Mouse (Mus musculus) liver, embryonic 14.5 days (tissue): Measurements from ENCODE around the gene Faxc. TPM values are rescaled to one million over a fixed set of nuclear protein-coding genes. Genes with fewer than 3 reads are reported as not detected.

Experiments used
- ATAC-seq: fragments of 200-750 bp; cut with Nextera tagmentation; 2 replicates; pipeline ENCODE4 v1.8.0; 2017; ENCODE audit warnings: moderate number of reproducible peaks, mild to moderate bottlenecking, moderate library complexity; ENCODE audit not compliant: insufficient read depth
- DNase-seq, 3 experiments: peaks; one replicate each; pipeline ENCODE4 v3.0.0-alpha.2; 2012 to 2013; ENCODE audit warnings: low read depth in 3 of 3, low spot score in 3 of 3
- H3K27ac ChIP-seq: fragments of 300-500 bp; sonication (generic); 2 replicates; pipeline ENCODE4 v1.5.1; 2014; ENCODE audit warnings: moderate library complexity, mild to moderate bottlenecking, control low read depth, inconsistent platforms
- H3K27me3 ChIP-seq: fragments of 300-500 bp; sonication (generic); 2 replicates; pipeline ENCODE4 v1.6.1; 2014; ENCODE audit warnings: mild to moderate bottlenecking, low read length, moderate library complexity; ENCODE audit not compliant: control insufficient read depth, insufficient read depth
- H3K36me3 ChIP-seq: fragments of 300-500 bp; sonication (generic); replicated peaks from 2 replicates; pipeline ENCODE4 v1.6.1; 2014; ENCODE audit warnings: low read depth; ENCODE audit not compliant: control insufficient read depth, insufficient read depth
- H3K4me1 ChIP-seq, 2 experiments: fragments of 200-500 bp in 1 of 2; fragments of 300-500 bp in 1 of 2; sonication (generic) in 1 of 2; replicated peaks; 2 replicates each; pipeline ENCODE4 v1.6.1; 2012 to 2014; ENCODE audit warnings: antibody characterized with exemption in 1 of 2, inconsistent platforms in 1 of 2, low read length in 1 of 2; ENCODE audit not compliant: control insufficient read depth in 2 of 2, insufficient read depth in 2 of 2
- H3K4me2 ChIP-seq: fragments of 300-500 bp; sonication (generic); 2 replicates; pipeline ENCODE4 v1.6.1; 2014; ENCODE audit warnings: low read depth, mild to moderate bottlenecking, control low read depth, moderate library complexity
- H3K4me3 ChIP-seq, 2 experiments: fragments of 200-500 bp in 1 of 2; fragments of 300-500 bp in 1 of 2; sonication (generic) in 1 of 2; 2 replicates each; pipeline ENCODE4 v1.5.1; 2012 to 2014; ENCODE audit warnings: low read depth in 2 of 2, low read length in 2 of 2, mild to moderate bottlenecking in 2 of 2, control low read depth in 1 of 2, inconsistent platforms in 1 of 2, moderate library complexity in 1 of 2; ENCODE audit not compliant: insufficient read depth in 1 of 2
- H3K9ac ChIP-seq: fragments of 300-500 bp; sonication (generic); replicated peaks from 2 replicates; pipeline ENCODE4 v1.6.1; 2014; ENCODE audit warnings: mild to moderate bottlenecking, control low read depth, moderate library complexity
- H3K9me3 ChIP-seq: fragments of 300-500 bp; sonication (generic); 2 replicates; pipeline ENCODE4 v1.6.1; 2016; ENCODE audit warnings: low read length, mixed read lengths; ENCODE audit not compliant: control insufficient read depth
- CTCF ChIP-seq: IDR thresholded peaks from 2 replicates; pipeline ENCODE4 v1.5.1; 2016; ENCODE audit warnings: antibody characterized with exemption, low read depth, control low read depth
- EP300 ChIP-seq: IDR thresholded peaks from 2 replicates; pipeline ENCODE4 v1.6.1; 2016; ENCODE audit warnings: antibody characterized with exemption, low read depth
- WGBS: fragments of 180-500 bp; shearing (Covaris S2); extraction: QIAGEN DNeasy Blood & Tissue Kit; methylation state at CpG from one replicate; pipeline ENCODE4 v1.1.7; 2014; ENCODE audit not compliant: insufficient replicate concordance; 5-methylcytosine and 5-hydroxymethylcytosine counted together
- polyA plus RNA-seq, 2 experiments: library from polyadenylated mRNA; depleted of rRNA in 1 of 2; stranded (reverse) in 1 of 2; unstranded in 1 of 2; fragments of >200 nt; fragmentation: Nextera tagmentation in 1 of 2; extraction: Ambion mirVana in 1 of 2; gene quantifications; 2 replicates each; pipeline versions ENCODE4 v1.2.1 to v1.2.3; 2012 to 2014

Gene Faxc
- polyA plus RNA-seq, 2 experiments: 0.07 TPM; not detected in 1

DNA sequence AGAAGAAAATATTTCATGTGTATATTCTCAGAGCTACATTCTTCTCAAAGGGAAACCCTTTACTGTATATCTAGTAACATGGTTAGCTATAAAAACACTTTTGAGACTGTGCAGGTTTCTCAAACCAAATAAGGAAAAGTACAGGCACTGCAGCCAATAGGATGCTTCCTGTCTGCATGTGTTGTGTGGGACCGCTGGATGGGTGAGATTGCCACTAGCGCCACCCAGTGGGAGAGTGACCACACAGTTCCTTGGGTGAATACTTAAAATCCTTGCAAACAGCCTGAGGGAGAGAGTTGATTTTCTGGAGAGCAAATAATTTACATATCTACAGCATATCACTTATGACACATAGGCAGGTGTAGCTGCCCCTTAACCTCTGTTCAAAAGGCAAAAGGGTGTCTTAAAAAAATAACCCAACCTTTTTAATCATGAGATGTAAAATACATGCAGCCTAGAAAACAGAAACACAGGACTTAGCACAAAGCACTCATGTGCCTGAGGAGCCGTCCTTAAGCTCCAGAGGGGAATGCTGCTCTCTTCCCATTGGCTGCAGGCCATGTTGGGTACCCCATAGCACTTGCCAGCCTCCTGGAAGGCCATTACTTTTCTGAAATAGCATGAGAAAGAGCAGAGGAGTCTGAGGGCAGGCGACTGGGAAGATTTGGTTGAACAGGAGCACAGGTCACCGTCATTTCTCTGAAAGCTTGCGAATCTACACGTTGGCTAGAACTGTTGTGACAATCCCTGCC lies 26.6 kb downstream of the Faxc start:
- Histone ChIP-seq H3K4me3 (no peak overlapping the region), H3K4me2 (no peak overlapping the region), H3K36me3 (no peaks in the 10 kb centered on the region), H3K27ac (no peak overlapping the region), H3K9me3 (no peaks in the 10 kb centered on the region), H3K9ac (no peak overlapping the region), H3K27me3 (no peaks in the 10 kb centered on the region), H3K4me1 (no peaks in the 10 kb centered on the region)
- no peak for ATAC-seq
- WGBS: 43% methylated on average over 7 of the region's 7 CpGs
- TF ChIP-seq EP300: no peak
- TF ChIP-seq CTCF: peak; percentile 66
- DNase-seq: peak in 1 of 3 experiments; percentile 9

DNA sequence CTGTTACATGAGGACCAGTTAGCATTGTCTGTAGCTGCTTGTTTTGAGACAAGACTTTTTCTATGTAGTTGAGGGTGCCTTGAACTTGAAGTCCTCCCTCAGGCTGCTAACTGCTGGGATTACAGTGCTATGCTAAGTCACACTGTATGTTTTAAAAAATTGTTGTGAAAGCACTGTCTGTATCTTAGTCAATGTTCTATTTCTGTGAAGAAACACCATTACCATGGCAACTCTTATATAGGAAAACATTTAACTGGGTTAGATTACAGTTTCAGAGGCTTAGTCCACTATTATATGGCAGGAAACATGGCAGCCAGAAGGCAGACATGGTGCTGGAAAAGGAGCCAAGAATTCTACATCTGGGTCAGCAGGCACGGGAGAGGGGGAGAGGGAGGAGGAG lies 40.8 kb downstream of the Faxc start:
- Histone ChIP-seq H3K27me3 (no peaks in the 10 kb centered on the region), H3K4me3 (no peak overlapping the region), H3K4me1 (no peaks in the 10 kb centered on the region), H3K9ac (no peak overlapping the region), H3K27ac (no peak overlapping the region), H3K36me3 (no peaks in the 10 kb centered on the region), H3K9me3 (no peaks in the 10 kb centered on the region), H3K4me2 (no peak overlapping the region)
- ATAC-seq (no peak), DNase-seq (no peak)
- TF ChIP-seq EP300 (no peak), CTCF (no peak)
- 31% methylated on average over 1 of the region's 1 CpGs for WGBS

DNA sequence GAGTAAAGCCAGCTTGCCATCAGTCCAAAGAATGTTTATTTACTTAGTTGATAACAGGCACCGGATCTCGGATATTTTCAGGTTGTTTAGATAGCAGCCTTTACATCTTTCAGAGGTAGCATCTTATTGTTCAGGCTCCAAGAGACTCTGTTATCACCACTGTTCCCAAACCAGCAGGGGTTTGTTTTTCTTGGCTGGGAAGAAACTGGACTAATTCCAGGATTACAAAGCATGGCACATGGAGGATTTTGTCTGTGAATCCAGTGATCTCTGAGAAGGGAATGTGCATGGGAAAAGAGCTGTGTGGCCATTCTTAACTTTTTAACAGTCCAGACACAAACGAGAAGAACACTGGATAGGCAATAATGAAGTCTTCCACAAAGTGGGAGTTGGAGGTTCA lies 43.0 kb downstream of the Faxc start:
- H3K36me3 ChIP-seq: no peaks in the 10 kb centered on the region

DNA sequence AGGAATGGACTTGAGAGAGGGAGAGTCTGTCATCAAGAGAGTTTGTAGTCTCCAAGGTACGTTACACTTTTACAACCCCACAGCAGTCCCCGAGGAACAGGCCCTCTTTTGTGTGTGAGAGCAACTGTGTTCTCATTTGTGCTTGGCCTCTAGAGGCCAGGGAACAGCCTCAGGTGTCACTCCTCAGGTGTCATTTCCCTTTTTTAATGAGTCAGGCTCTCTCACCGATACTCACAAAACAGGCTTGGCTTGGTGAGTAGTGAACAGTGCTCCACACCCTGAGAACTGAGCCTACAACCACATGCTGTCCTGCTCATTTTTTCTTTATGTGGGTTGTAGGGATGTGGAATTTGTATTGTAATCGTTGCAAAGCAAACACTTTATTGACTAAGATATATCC lies 49.3 kb downstream of the Faxc start:
- Histone ChIP-seq H3K4me3 (no peak overlapping the region), H3K9me3 (no peaks in the 10 kb centered on the region), H3K27me3 (no peaks in the 10 kb centered on the region), H3K4me1 (no peaks in the 10 kb centered on the region), H3K27ac (no peak overlapping the region), H3K36me3 (no peaks in the 10 kb centered on the region), H3K4me2 (no peak overlapping the region), H3K9ac (no peak overlapping the region)
- TF ChIP-seq EP300 (no peak), CTCF (no peak)
- no peak for ATAC-seq
- no peak for DNase-seq
- 66% methylated on average over 4 of the region's 4 CpGs for WGBS

More for the DNA sequence above, 43.0 kb downstream of the Faxc start:
- Histone ChIP-seq H3K4me3 (no peak overlapping the region), H3K4me1 (no peaks in the 10 kb centered on the region), H3K4me2 (no peak overlapping the region), H3K27me3 (no peaks in the 10 kb centered on the region), H3K9me3 (no peaks in the 10 kb centered on the region), H3K9ac (no peak overlapping the region), H3K27ac (no peak overlapping the region)
- ATAC-seq (no peak), DNase-seq (no peak)
- TF ChIP-seq CTCF: no peak
- no peak for TF ChIP-seq EP300
- 23% methylated on average over 3 of the region's 3 CpGs for WGBS

DNA sequence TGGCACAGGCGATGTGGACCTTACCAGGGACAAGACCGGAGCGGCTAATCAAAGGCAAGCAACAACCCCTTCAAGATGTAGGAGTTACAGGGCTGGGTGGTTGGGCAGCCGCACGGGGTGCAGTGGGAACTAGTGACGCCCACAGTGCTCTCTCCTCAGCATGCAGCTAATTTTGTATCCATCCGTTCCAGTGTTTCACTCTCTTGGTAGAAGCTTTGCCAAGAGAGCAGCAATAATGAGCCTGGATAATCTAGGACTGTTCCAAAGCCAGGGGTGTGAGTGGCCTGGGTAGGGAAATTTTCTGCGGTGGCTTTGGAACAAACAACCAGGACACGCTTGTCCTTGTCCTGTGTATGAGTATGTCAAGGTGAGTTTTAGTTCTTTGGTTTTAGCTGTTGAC lies 51.3 kb downstream of the Faxc start:
- H3K4me2 ChIP-seq: no peak overlapping the region
- no peaks in the 10 kb centered on the region for H3K9me3 ChIP-seq
- TF ChIP-seq EP300: no peak
- TF ChIP-seq CTCF: no peak
- DNase-seq (no peak), ATAC-seq (no peak)
- no peak overlapping the region for H3K9ac ChIP-seq
- WGBS: 73% methylated on average over 9 of the region's 9 CpGs
- no peaks in the 10 kb centered on the region for H3K27me3 ChIP-seq
- H3K27ac ChIP-seq: no peak overlapping the region
- H3K4me1 ChIP-seq: no peaks in the 10 kb centered on the region
- H3K4me3 ChIP-seq: no peak overlapping the region
- no peaks in the 10 kb centered on the region for H3K36me3 ChIP-seq
